Mouse (Mus musculus): ENCODE data around the gene Rpl23.

- TF ChIP-seq JUND (IDR thresholded peaks at IDR 0.05; ENCODE audit: low read depth, low read length), result no peak
- TF ChIP-seq ETS1 (IDR thresholded peaks at IDR 0.05; ENCODE audit: low read depth, low read length), result no peak
- TF ChIP-seq CTCF (IDR thresholded peaks at IDR 0.05 in 2 of 3, conservative IDR thresholded peaks at IDR 0.05 in 1 of 3; ENCODE audit: control insufficient read depth in 1 of 3, insufficient read depth in 1 of 3, low read depth in 2 of 3, low read length in 3 of 3, poor library complexity in 1 of 3, severe bottlenecking in 1 of 3), result 0 out of 6 replicates have a peak, but pooled peaks of 1 of the 3 experiments have one; percentile 0
- no peak for TF ChIP-seq MEF2A (IDR thresholded peaks at IDR 0.05; ENCODE audit: extremely low read depth, insufficient replicate concordance, low read depth, low read length, poor library complexity, severe bottlenecking)
- no peak for TF ChIP-seq EP300 (IDR thresholded peaks at IDR 0.05; ENCODE audit: low read depth in 1 of 2, low read length in 2 of 2)
- peak; percentile 69; the same call in 1 of the 2 replicates for TF ChIP-seq HCFC1 (IDR thresholded peaks at IDR 0.05; ENCODE audit: low read depth, low read length)
- TF ChIP-seq POLR2AphosphoS5 (IDR thresholded peaks at IDR 0.05; ENCODE audit: borderline replicate concordance, low read depth, low read length), result no peak
- no peak for TF ChIP-seq GATA1 (IDR thresholded peaks at IDR 0.05; ENCODE audit: low read depth, low read length)
- TF ChIP-seq POLR2A (IDR thresholded peaks at IDR 0.05; ENCODE audit: control insufficient read depth in 1 of 2, insufficient read depth in 1 of 2, low read depth in 1 of 2, low read length in 2 of 2, poor library complexity in 1 of 2), result peak in 1 of 2 experiments; percentile 86; a peak in 2 of 4 replicates
- no peak for TF ChIP-seq ZC3H11A (IDR thresholded peaks at IDR 0.05; ENCODE audit: low read depth, low read length)
- no peak for TF ChIP-seq E2F4 (IDR thresholded peaks at IDR 0.05; ENCODE audit: borderline replicate concordance, low read depth, low read length)
- TF ChIP-seq TAL1 (IDR thresholded peaks at IDR 0.05; ENCODE audit: low read length), result no peak
- 0 out of 2 replicates have a peak, but pooled peaks have one; percentile 8 for TF ChIP-seq MAX (IDR thresholded peaks at IDR 0.05; ENCODE audit: low read length)
These were observed 37.4 kb downstream of the Rpl23 start for GRCm38 (mm10) chr11:97744718-97745330.

All from MEL (cell line).